Mouse (Mus musculus) midbrain, embryonic 11.5 days (tissue): ENCODE data around the gene Kcnk1. TPM values are rescaled to one million over a fixed set of nuclear protein-coding genes. Genes with fewer than 3 reads are reported as not detected.

Source experiments
- ATAC-seq: fragments of 200-750 bp; cut with Nextera tagmentation; 2 replicates; pipeline ENCODE4 v1.8.0; 2017; ENCODE audit warnings: moderate TSS enrichment, moderate library complexity; ENCODE audit not compliant: low FRiP score
- DNase-seq: peaks from one replicate; pipeline ENCODE4 v3.0.0; 2015; ENCODE audit warnings: low spot score; ENCODE audit errors: missing footprints
- H3K27ac ChIP-seq: fragments of 300-500 bp; sonication (generic); 2 replicates; pipeline ENCODE4 v1.5.1; 2014; ENCODE audit warnings: low read depth, low read length
- H3K27me3 ChIP-seq: fragments of 300-500 bp; sonication (generic); 2 replicates; pipeline ENCODE4 v1.6.1; 2014; ENCODE audit warnings: mild to moderate bottlenecking, low read length, moderate library complexity, mixed read lengths; ENCODE audit not compliant: control insufficient read depth, insufficient read depth
- H3K36me3 ChIP-seq: fragments of 300-500 bp; sonication (generic); 2 replicates; pipeline ENCODE4 v1.6.1; 2014; ENCODE audit warnings: mild to moderate bottlenecking, low read length, moderate library complexity, mixed read lengths; ENCODE audit not compliant: control insufficient read depth, insufficient read depth
- H3K4me1 ChIP-seq: fragments of 300-500 bp; sonication (generic); 2 replicates; pipeline ENCODE4 v1.6.1; 2014; ENCODE audit warnings: low read length; ENCODE audit not compliant: control insufficient read depth, insufficient read depth
- H3K4me2 ChIP-seq: fragments of 300-500 bp; sonication (generic); 2 replicates; pipeline ENCODE4 v1.6.1; 2014; ENCODE audit warnings: mild to moderate bottlenecking, moderate library complexity
- H3K4me3 ChIP-seq: fragments of 300-500 bp; sonication (generic); 2 replicates; pipeline ENCODE4 v1.5.1; 2014; ENCODE audit warnings: low read depth, low read length
- H3K9ac ChIP-seq: fragments of 300-500 bp; sonication (generic); 2 replicates; pipeline ENCODE4 v1.6.1; 2014; ENCODE audit warnings: low read length
- H3K9me3 ChIP-seq: fragments of 300-500 bp; sonication (generic); 2 replicates; pipeline ENCODE4 v1.6.1; 2016; ENCODE audit warnings: low read length; ENCODE audit not compliant: control insufficient read depth
- WGBS: fragments of 180-500 bp; shearing (Covaris S2); extraction: QIAGEN DNeasy Blood & Tissue Kit; methylation state at CpG from one replicate; pipeline ENCODE4 v1.1.7; 2014; 5-methylcytosine and 5-hydroxymethylcytosine counted together
- polyA plus RNA-seq: library from polyadenylated mRNA; unstranded; fragments of >200 nt; fragmentation: Nextera tagmentation; extraction: Ambion mirVana; gene quantifications from 2 replicates; pipeline ENCODE4 v1.2.1, GENCODE M21; 2014

Gene Kcnk1
- polyA plus RNA-seq, 1 experiment from 2014 or later, result 3.8 TPM

DNA sequence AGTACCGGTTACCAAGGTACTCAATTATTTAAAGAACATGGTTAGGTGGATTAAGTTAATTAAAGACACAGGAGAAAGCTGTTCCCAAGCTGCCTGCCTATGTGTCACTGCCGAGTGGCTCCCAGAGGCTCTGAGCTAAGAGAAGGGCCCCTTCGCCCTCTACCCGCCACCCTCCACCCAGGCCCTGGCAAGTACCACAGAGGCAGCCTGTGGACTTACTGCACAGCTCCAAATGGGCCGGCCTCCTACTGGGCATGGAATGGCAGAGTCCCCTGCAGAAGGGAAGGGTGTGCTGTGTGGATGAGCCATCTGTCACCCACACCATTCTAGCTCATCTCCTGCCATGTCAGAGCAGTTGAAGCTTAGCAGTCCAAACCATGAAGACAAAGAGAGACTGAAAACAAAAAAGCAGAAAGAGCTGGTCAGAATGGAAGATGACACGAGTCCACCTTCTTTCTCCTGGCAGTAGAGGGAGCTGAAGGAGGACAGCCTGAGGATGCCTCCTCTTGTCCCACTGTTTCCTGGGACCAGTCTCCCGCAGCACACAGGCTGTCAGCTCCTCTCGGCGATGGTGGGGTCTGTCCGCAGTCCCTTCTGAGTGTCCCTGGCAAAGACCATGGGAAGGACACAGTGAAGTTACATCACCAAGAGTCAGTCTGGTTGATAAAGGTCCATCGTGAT is 11.5 kb downstream of the Kcnk1 start:
- no peak overlapping the region for H3K4me2 ChIP-seq
- 75% methylated on average over 11 of the region's 11 CpGs for WGBS

DNA sequence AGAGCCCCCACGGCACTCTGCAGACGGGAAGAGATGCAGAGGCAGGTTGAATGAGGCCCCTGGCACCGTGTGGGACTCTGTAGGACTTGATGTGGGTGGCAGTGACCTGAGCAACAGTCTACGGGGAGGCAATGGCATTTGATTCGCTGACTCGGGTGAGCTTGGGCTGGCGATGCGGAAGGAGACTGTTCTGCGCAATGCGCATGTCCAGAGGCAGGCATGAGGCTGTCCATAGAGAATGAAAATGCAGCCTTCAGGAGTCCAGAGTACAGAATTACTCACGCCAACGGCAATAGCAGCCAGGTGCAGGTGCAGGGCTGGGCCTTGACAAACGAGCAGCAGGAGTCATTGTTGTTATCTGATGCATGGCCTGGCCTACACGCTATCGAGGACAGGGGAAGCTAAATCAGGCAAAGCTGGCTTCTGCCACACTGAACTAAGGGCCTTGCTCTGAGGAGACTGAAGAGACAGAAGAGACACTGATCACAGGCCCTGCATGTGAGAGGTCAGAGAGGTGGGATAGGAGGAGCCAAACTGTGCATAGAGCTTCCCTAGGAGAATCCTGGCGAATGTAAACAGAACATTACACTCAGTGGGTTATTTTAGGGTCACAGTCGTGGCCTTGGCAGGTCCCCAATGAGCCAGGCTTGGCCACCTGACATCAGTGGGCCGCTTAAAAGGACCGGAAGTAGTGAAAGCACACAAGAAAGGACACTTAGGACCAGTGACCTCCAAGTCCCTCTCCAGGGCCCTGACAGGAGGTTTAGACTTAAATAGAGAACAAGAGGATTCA is 12.8 kb downstream of the Kcnk1 start:
- Histone ChIP-seq H3K4me3 (no peak overlapping the region), H3K27ac (no peak overlapping the region), H3K4me1 (no peaks in the 10 kb centered on the region), H3K9me3 (no peaks in the 10 kb centered on the region), H3K36me3 (no peaks in the 10 kb centered on the region), H3K9ac (no peak overlapping the region), H3K4me2 (no peak overlapping the region), H3K27me3 (no peaks in the 10 kb centered on the region)
- no peak for ATAC-seq
- DNase-seq, result no peak
- WGBS, result 86% methylated on average over 19 of the region's 19 CpGs

More for the DNA sequence above, 11.5 kb downstream of the Kcnk1 start:
- Histone ChIP-seq H3K27me3 (no peaks in the 10 kb centered on the region), H3K4me1 (no peaks in the 10 kb centered on the region), H3K4me3 (no peak overlapping the region), H3K9ac (no peak overlapping the region), H3K9me3 (no peaks in the 10 kb centered on the region), H3K27ac (no peak overlapping the region), H3K36me3 (no peaks in the 10 kb centered on the region)
- no peak for DNase-seq
- ATAC-seq, result no peak

DNA sequence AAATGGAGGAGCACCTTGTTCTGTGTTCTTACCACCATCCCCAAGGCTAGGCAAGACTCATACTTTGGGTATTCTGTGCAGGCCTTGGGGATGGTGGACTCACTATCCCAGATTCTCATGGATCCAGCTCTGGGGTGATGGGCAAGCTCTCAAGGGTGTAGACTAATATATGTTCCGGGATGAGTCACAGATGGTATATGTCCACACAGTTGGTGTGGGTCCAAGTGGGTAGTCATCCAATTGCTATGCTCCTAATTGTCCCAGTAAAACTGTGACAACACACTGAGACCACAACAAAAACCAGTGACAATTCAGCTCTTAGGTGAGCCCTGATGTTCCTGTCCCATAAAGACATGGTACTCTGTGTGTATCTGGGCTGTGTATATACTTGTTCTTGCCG is 14.0 kb downstream of the Kcnk1 start:
- DNase-seq, result no peak
- no peak for ATAC-seq
- H3K4me1 ChIP-seq, result no peaks in the 10 kb centered on the region
- H3K27ac ChIP-seq, result no peak overlapping the region
- 91% methylated on average over 2 of the region's 2 CpGs for WGBS
- H3K27me3 ChIP-seq, result no peaks in the 10 kb centered on the region
- no peak overlapping the region for H3K9ac ChIP-seq
- H3K4me3 ChIP-seq, result no peak overlapping the region
- no peaks in the 10 kb centered on the region for H3K9me3 ChIP-seq
- H3K4me2 ChIP-seq, result no peak overlapping the region
- no peaks in the 10 kb centered on the region for H3K36me3 ChIP-seq

DNA sequence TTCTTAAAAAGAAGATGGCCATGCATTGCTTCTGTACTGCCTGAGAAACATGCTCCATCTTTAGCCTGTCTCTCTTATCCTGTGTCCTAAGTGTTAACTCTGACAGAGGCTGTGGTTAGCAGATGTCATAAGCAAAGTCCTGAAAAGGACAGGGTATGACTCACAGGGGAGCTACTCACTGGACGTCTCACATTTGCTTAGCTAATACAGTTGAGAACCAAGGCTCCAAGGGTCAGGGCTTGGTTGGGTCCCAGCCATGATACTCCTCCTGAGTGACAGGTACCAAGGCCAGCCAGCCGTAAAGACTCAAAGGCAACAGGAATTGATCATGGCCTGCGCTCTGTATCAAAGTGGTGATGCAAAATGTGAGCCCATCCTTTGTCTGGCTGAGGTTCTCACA is 15.9 kb downstream of the Kcnk1 start:
- H3K9ac ChIP-seq, result no peak overlapping the region
- H3K4me3 ChIP-seq, result no peak overlapping the region
- 90% methylated on average over 3 of the region's 3 CpGs for WGBS

DNA sequence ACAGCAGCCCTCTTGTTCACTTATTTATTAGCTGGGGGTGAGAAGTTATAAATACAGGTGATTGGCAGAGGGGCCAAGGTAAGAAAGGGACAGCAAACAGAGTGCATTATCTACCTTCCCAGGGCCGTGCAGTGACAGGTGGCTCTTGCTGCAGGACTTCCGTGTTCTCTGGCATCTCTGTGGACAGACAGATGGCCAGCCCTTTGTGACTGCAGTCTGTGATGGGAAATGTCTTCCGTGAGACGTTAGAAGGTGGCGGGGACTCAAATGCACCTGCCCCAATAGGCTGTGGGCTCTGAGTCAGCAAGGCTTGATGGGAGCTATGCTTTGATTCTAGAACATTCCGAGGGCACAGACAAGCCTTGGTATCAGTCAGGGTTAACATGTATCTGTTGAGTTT is 17.4 kb downstream of the Kcnk1 start:
- no peak for ATAC-seq
- no peaks in the 10 kb centered on the region for H3K27me3 ChIP-seq
- 91% methylated on average over 6 of the region's 6 CpGs for WGBS
- no peak overlapping the region for H3K4me3 ChIP-seq
- no peaks in the 10 kb centered on the region for H3K36me3 ChIP-seq
- H3K4me1 ChIP-seq, result no peaks in the 10 kb centered on the region
- H3K4me2 ChIP-seq, result no peak overlapping the region
- H3K27ac ChIP-seq, result no peak overlapping the region
- DNase-seq, result no peak
- H3K9me3 ChIP-seq, result no peaks in the 10 kb centered on the region
- H3K9ac ChIP-seq, result no peak overlapping the region

More for the DNA sequence above, 15.9 kb downstream of the Kcnk1 start:
- DNase-seq (no peak), ATAC-seq (no peak)
- Histone ChIP-seq H3K9me3 (no peaks in the 10 kb centered on the region), H3K36me3 (no peaks in the 10 kb centered on the region), H3K4me2 (no peak overlapping the region), H3K4me1 (no peaks in the 10 kb centered on the region), H3K27me3 (no peaks in the 10 kb centered on the region), H3K27ac (no peak overlapping the region)

DNA sequence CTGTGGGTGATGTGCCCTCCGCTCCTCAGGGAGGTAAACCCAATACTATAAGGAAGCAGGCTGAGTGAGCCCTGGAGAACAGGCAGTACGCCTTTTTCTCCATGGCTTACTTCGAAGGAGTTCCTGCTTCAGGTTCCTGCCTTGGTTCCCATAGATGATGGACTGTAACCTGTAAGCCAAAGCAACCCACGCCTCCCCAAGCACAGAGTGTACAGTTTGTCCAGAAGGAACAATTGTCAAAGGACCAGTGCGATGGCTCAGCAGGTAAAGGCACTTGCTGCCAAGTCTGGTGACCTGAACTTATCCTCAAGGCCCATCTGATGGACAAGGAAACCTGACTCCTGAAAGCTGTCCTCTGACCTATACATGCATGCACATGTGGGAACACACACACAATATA is 18.7 kb downstream of the Kcnk1 start:
- Histone ChIP-seq H3K9me3 (no peaks in the 10 kb centered on the region), H3K36me3 (no peaks in the 10 kb centered on the region), H3K4me1 (no peaks in the 10 kb centered on the region), H3K27me3 (no peaks in the 10 kb centered on the region), H3K4me3 (no peak overlapping the region), H3K9ac (no peak overlapping the region), H3K4me2 (no peak overlapping the region), H3K27ac (no peak overlapping the region)
- no peak for DNase-seq
- ATAC-seq, result no peak
- 93% methylated on average over 5 of the region's 5 CpGs for WGBS

DNA sequence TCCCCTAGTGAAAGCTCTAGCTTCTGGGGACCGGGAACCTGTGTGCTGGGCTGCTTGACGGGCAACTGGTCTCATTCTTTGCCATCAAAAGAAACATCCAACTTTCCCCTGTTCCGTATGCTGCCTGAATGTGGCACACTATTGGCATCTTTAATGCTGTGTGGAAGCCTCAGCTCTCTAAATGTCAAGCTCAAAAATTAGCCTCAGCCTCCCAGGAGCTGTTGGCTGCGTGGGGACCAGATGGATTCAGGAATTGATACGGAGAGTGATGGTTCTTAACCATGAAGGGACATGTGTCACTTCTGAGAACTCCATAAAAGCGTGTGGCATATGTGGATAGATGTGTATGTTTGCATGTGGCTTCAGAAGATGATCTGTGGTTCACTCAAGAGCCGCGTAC is 27.0 kb downstream of the Kcnk1 start:
- no peak for DNase-seq
- WGBS, result 93% methylated on average over 8 of the region's 8 CpGs
- Histone ChIP-seq H3K4me3 (no peak overlapping the region), H3K36me3 (no peaks in the 10 kb centered on the region), H3K4me2 (no peak overlapping the region), H3K9me3 (no peaks in the 10 kb centered on the region), H3K27me3 (no peaks in the 10 kb centered on the region), H3K4me1 (no peaks in the 10 kb centered on the region), H3K9ac (no peak overlapping the region), H3K27ac (no peak overlapping the region)
- no peak for ATAC-seq

DNA sequence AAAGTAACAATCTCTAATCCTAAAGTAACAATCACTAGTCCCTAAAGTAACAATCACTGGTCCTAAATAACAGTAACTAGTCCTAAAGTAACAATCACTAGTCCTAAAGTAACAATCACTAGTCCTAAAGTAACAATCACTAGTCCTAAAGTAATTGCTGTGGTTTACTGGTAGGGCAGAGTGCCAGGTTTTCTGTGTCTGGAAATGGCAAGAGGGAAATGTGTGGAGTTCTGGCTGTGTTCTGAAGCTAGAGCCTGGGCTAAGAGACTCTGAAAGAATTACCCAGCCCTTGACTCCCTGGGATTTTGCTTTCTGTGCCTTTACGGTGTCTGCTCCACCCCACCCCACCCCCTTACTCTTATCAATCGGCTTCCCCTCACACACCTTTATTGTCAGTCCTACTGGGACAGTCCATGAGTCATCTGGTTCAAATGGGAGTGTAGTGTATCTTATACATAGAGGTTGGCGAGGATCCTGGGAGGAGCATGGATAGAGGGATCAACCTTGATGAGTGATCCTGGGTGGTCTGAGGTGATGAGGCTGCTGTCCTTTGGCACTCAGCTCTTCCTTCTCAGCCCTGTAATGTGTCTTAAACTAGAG is 28.8 kb downstream of the Kcnk1 start:
- no peaks in the 10 kb centered on the region for H3K9me3 ChIP-seq
- 93% methylated on average over 3 of the region's 3 CpGs for WGBS
- no peak overlapping the region for H3K4me3 ChIP-seq
- no peaks in the 10 kb centered on the region for H3K27me3 ChIP-seq
- DNase-seq, result no peak
- H3K4me1 ChIP-seq, result no peaks in the 10 kb centered on the region
- no peak overlapping the region for H3K9ac ChIP-seq
- H3K36me3 ChIP-seq, result no peaks in the 10 kb centered on the region
- no peak overlapping the region for H3K27ac ChIP-seq
- ATAC-seq, result no peak
- no peak overlapping the region for H3K4me2 ChIP-seq

DNA sequence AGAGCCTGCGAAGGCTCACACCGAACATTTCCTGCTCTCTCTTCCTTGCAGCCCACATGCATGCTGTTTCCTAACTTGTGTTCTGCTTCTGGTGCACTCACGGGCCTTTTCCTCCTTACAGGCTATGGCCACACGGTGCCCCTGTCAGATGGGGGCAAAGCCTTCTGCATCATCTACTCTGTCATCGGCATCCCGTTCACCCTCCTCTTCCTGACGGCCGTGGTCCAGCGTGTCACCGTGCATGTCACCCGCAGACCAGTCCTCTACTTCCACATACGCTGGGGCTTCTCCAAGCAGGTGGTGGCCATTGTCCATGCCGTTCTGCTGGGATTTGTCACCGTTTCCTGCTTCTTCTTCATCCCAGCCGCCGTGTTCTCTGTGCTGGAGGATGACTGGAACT is 29.9 kb downstream of the Kcnk1 start:
- Histone ChIP-seq H3K9ac (no peak overlapping the region), H3K9me3 (no peaks in the 10 kb centered on the region), H3K36me3 (no peaks in the 10 kb centered on the region), H3K27me3 (no peaks in the 10 kb centered on the region), H3K4me3 (no peak overlapping the region), H3K27ac (no peak overlapping the region), H3K4me1 (no peaks in the 10 kb centered on the region), H3K4me2 (no peak overlapping the region)
- ATAC-seq, result no peak
- 93% methylated on average over 16 of the region's 16 CpGs for WGBS
- no peak for DNase-seq
